Mouse (Mus musculus) ES-Bruce4 (cell line): ENCODE measurements around the gene Fgf7. TPM values are rescaled to one million over a fixed set of nuclear protein-coding genes. Genes with fewer than 3 reads are reported as not detected.
A peak's percentile ranks its signal among the peaks of the same experiment; 100 is the strongest.

ENCODE experiments used
- H3K27ac ChIP-seq: 2 replicates; pipeline ENCODE4 v1.5.1; 2012; ENCODE audit warnings: low read length, inconsistent platforms; ENCODE audit not compliant: insufficient read depth
- H3K27me3 ChIP-seq: 2 replicates; pipeline ENCODE4 v1.6.1; 2012; ENCODE audit warnings: mild to moderate bottlenecking, low read length, inconsistent platforms; ENCODE audit not compliant: control insufficient read depth, poor library complexity, insufficient read depth, severe bottlenecking
- H3K36me3 ChIP-seq: 2 replicates; pipeline ENCODE4 v1.6.1; 2012; ENCODE audit warnings: inconsistent platforms, mild to moderate bottlenecking, low read length, moderate library complexity; ENCODE audit not compliant: control insufficient read depth, poor library complexity, insufficient read depth, severe bottlenecking
- H3K4me1 ChIP-seq: one replicate; pipeline ENCODE4 v1.8.1; 2011; ENCODE audit warnings: low read length; ENCODE audit not compliant: control insufficient read depth, insufficient read depth
- H3K4me3 ChIP-seq: 2 replicates; pipeline ENCODE4 v1.5.1; 2011; ENCODE audit warnings: low read depth, mild to moderate bottlenecking, low read length
- H3K9ac ChIP-seq: 2 replicates; pipeline ENCODE4 v1.6.1; 2012; ENCODE audit warnings: low read depth, mild to moderate bottlenecking, inconsistent platforms; ENCODE audit not compliant: poor library complexity, severe bottlenecking
- H3K9me3 ChIP-seq: replicated peaks from 2 replicates; pipeline ENCODE4 v1.6.1; 2012; ENCODE audit warnings: mild to moderate bottlenecking, low read length, inconsistent platforms; ENCODE audit not compliant: control insufficient read depth, poor library complexity, insufficient read depth, severe bottlenecking
- CTCF ChIP-seq: IDR thresholded peaks from one replicate; pipeline ENCODE4 v1.8.1; 2011; ENCODE audit warnings: low read depth, low read length
- EP300 ChIP-seq: IDR thresholded peaks from 2 replicates; pipeline ENCODE4 v1.6.1; 2011; ENCODE audit warnings: low read depth, low read length; ENCODE audit not compliant: insufficient read depth
- POLR2A ChIP-seq: IDR thresholded peaks from one replicate; pipeline ENCODE4 v1.8.1; 2011; ENCODE audit warnings: low read length; ENCODE audit not compliant: insufficient read depth
- polyA plus RNA-seq: library from polyadenylated mRNA; stranded (reverse); fragments of >200 nt; gene quantifications from 2 replicates; pipeline ENCODE4 v1.2.4, GENCODE M21; 2011; ENCODE audit warnings: low read depth; ENCODE audit not compliant: missing spikeins, insufficient read depth, insufficient read length

Gene Fgf7
- 0.34 TPM in 1 of 2 replicates, not detected in the other for polyA plus RNA-seq

DNA sequence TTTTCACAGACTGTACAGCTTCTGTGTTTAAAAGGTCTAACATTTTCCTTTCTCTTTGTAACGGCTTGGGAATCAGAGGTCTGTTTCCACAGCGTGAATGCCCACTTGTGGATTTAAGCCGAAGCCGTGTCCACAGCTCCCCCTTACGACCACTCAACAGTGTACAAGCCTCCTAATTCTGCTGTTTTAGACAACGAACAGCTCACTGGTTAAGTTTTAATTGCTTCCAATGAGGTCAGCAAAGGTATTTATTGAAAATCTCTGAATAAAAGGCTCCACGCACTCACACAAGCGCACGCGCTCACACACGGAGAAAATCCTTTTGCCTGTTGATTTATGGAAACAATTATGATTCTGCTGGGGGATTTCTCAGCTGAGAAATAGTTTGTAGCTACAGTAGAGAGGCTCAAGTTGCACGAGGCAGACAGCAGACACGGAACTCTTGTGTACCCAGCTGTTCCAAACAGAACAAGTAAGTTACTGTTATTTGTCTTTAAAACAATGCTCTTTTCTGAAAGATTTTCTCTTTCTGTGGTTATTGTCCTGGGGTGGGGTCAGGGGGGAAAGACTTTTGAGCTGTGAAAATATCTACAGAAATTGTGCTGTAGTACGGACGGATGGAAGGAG lies at the start of gene Fgf7:
Fgf7 (plus strand) TSS at position 280 of the 627 bp plus-strand sequence.
- Histone ChIP-seq H3K4me3 (no peak within 1 kb of the TSS), H3K9me3 (no peaks in the 10 kb centered on the region), H3K9ac (no peak within 1 kb of the TSS), H3K4me1 (no peaks in the 10 kb centered on the region), H3K36me3 (no peaks in the 10 kb centered on the region), H3K27ac (no peak within 1 kb of the TSS), H3K27me3 (no peaks in the 10 kb centered on the region)
- TF ChIP-seq CTCF (no peak), POLR2A (no peak), EP300 (no peak)

DNA sequence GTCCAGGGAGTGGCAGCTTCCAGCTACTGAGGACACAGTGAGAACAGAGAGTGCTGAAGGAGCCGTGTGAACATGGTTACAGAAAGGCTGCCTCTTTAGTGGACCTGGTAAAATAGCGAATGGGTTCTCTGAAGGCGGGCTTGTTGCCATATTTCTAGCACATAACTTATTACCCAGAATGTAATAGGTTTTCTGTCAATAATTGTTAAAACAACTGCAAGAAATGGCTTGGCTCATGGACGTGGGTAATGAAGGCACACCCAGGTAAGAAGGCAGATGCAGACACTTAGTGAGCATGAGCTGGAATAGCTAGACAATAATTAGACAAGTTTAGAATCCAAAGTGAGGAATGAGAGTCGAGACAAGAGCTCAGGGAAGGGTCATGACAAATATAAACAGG lies 32.2 kb upstream of the Fgf7 start:
- TF ChIP-seq POLR2A (no peak), CTCF (no peak)
- no peak overlapping the region for H3K27ac ChIP-seq

DNA sequence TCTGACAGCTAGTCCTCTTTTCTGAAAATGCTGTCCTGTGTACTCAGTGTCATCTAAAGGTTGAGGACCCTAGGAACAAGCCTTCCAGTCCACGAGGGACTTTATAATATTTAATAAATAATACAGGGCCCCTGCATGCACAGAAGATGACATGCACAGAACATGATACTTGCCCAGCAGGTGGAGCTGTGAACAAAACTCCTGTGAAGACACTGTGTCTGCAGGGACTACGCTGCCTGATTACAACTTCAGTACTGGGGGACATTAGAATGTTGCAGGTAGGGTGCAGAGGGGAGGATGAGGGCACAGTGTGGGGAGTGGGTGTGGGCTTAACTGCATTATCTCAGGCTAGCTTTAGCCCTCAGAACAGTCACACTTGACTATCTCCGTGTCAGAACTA lies 28.4 kb upstream of the Fgf7 start:
- no peak overlapping the region for H3K27ac ChIP-seq
- H3K36me3 ChIP-seq: no peaks in the 10 kb centered on the region
- H3K9me3 ChIP-seq: no peaks in the 10 kb centered on the region
- TF ChIP-seq POLR2A (no peak), EP300 (no peak), CTCF (peak; percentile 34)
- no peak overlapping the region for H3K9ac ChIP-seq
- no peaks in the 10 kb centered on the region for H3K4me1 ChIP-seq
- no peaks in the 10 kb centered on the region for H3K27me3 ChIP-seq
- H3K4me3 ChIP-seq: no peak overlapping the region

More for the DNA sequence above, 32.2 kb upstream of the Fgf7 start:
- H3K4me1 ChIP-seq: no peaks in the 10 kb centered on the region
- H3K9me3 ChIP-seq: no peaks in the 10 kb centered on the region
- H3K9ac ChIP-seq: no peak overlapping the region
- no peak overlapping the region for H3K4me3 ChIP-seq
- H3K27me3 ChIP-seq: no peaks in the 10 kb centered on the region
- H3K36me3 ChIP-seq: no peaks in the 10 kb centered on the region

DNA sequence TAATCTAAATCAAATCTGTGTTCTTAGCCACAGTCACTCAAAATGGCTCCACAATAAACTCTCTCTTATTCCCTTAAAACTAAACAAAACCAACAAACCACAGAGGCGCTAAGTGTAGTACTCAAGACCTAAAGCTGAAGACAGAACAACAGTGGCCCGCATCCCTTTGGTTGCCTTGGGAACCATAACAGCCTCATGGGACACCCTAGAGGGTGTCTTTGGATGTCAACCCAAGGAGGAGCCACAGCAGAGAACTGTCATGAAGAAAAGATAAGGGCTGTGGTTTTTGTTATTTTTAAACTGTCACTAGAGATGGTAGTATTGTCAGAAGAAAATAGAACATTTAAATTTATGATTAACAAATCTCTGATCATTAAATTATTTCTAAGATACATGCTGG lies 27.7 kb upstream of the Fgf7 start:
- Histone ChIP-seq H3K4me3 (no peak overlapping the region), H3K4me1 (no peaks in the 10 kb centered on the region), H3K36me3 (no peaks in the 10 kb centered on the region), H3K27me3 (no peaks in the 10 kb centered on the region), H3K9me3 (no peaks in the 10 kb centered on the region), H3K27ac (no peak overlapping the region), H3K9ac (no peak overlapping the region)
- no peak for TF ChIP-seq EP300
- no peak for TF ChIP-seq POLR2A
- no peak for TF ChIP-seq CTCF

DNA sequence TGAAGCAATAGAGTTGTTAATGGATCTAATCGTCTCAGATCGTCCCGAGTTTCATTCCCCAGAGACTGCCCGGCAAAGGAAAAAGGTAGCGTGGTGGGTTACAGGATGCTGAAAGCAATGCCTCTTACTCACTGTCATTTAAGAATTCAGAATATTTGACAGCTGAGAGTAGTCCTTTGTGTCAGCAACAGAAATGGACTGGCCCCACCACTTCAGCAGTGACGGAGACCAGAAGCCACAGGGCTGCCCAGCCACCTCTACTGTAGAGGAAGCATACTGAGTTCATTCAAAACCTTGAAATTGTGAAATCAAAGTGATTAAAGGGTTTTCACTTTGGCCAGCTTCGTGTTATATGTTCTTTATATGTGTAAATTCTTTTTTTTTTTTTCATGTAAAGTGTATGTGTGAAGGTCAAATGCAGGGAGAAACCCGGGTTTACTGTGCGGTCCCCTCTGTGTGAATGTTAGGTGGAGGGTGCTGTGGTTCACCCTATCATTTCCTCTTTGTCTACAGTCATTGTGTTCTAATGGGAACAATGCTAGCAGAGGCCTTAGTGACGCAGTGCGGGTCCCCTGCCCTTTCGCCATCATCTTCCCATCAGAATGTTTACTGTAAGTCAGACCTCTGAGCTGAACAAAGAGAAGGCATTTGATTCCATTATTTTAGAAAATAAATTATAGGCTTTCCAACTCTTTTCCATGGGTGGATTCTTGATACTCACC lies 19.3 kb upstream of the Fgf7 start:
- no peak overlapping the region for H3K27ac ChIP-seq

More for the DNA sequence above, 19.3 kb upstream of the Fgf7 start:
- Histone ChIP-seq H3K27me3 (no peaks in the 10 kb centered on the region), H3K4me1 (no peaks in the 10 kb centered on the region), H3K36me3 (no peaks in the 10 kb centered on the region), H3K4me3 (no peak overlapping the region), H3K9me3 (peaks cover 2% of the 10 kb centered on the region; the same call in 1 of the 2 replicates), H3K9ac (no peak overlapping the region)
- TF ChIP-seq POLR2A (no peak), CTCF (no peak), EP300 (no peak)
